Mouse (Mus musculus): ENCODE results near the gene Apol10b. TPM values are rescaled to one million over a fixed set of nuclear protein-coding genes. Genes with fewer than 3 reads are reported as not detected.
"Not testable (repeated sequence)": the region's sequence is repeated elsewhere in the genome, so short reads cannot be mapped to it uniquely, and the experiment has no call there.

Gene Apol10b
- polyA plus RNA-seq (2014; fragmentation: Nextera tagmentation; extraction: Ambion mirVana): 0.09 and 0.18 TPM in 2 replicates

DNA sequence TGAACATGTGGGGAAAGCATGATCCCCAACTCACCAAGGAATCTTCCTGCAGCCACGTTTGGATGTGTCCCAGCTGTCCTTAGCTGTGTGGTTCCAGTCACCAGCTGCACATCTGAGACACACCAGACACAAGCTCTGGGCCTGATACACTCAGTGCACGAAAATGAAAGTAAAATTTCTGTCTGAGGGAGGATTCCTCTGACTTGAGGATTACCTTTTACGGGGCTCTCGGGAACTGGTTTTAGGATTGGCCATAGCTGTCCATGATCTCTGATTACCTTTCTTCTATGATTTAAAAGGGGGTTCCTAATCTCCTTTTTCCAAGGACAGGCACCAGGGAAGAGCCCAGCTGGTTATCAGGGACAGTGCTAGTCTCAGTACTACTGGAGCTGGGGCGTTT is at the start of gene Apol10b:
Gene Apol10b (minus strand): TSS at position 165 of the 400 bp plus-strand sequence.
- Histone ChIP-seq H3K4me2 (replicated peaks; ENCODE audit: low read depth, low read length) (no peak within 1 kb of the TSS), H3K9me3 (ENCODE audit: control insufficient read depth, low read length) (no peaks in the 10 kb centered on the region), H3K27me3 (ENCODE audit: control insufficient read depth, insufficient read depth, low read length) (no peaks in the 10 kb centered on the region)

DNA sequence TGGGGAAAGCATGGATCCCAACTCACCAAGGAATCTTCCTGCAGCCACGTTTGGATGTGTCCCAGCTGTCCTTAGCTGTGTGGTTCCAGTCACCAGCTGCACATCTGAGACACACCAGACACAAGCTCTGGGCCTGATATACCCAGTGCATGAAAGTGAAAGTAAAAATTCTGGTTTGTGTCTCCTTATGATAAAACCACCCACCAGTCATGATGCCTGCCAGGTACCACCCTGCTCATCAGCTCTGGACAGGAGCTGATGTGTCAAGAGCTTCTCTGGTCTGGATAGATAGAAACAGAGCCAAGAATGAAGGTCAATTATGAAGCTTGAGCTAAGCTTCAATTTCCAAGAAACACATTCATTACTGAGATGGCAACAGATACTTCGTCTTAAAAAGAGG is 47.3 kb upstream of the Apol10b start, which contains the start of gene Apol11b:
Gene Apol11b (minus strand): TSS at position 111 of the 400 bp plus-strand sequence.
- H3K27me3 ChIP-seq (ENCODE audit: control insufficient read depth, insufficient read depth, low read length); H3K36me3 ChIP-seq (ENCODE audit: control insufficient read depth, insufficient read depth, low read length); H3K9ac ChIP-seq (ENCODE audit: low read depth, low read length); ATAC-seq (ENCODE audit: low FRiP score, low TSS enrichment); H3K27ac ChIP-seq (ENCODE audit: low read depth, low read length); H3K4me3 ChIP-seq (ENCODE audit: low read length); H3K9me3 ChIP-seq (ENCODE audit: control insufficient read depth, low read length); H3K4me1 ChIP-seq (ENCODE audit: control insufficient read depth, insufficient read depth, low read length); H3K4me2 ChIP-seq (replicated peaks; ENCODE audit: low read depth, low read length): not testable (repeated sequence)
- 77% methylated on average over 2 of the region's 2 CpGs for WGBS

More for the DNA sequence above, at the start of gene Apol10b:
- WGBS: 56% methylated on average over 5 of the region's 5 CpGs
- Histone ChIP-seq H3K4me1 (ENCODE audit: control insufficient read depth, insufficient read depth, low read length) (no peaks in the 10 kb centered on the region), H3K4me3 (ENCODE audit: low read length) (no peak within 1 kb of the TSS), H3K36me3 (ENCODE audit: control insufficient read depth, insufficient read depth, low read length) (no peaks in the 10 kb centered on the region), H3K9ac (ENCODE audit: low read depth, low read length) (no peak within 1 kb of the TSS), H3K27ac (ENCODE audit: low read depth, low read length) (no peak within 1 kb of the TSS)
- no peak for ATAC-seq (ENCODE audit: low FRiP score, low TSS enrichment)

DNA sequence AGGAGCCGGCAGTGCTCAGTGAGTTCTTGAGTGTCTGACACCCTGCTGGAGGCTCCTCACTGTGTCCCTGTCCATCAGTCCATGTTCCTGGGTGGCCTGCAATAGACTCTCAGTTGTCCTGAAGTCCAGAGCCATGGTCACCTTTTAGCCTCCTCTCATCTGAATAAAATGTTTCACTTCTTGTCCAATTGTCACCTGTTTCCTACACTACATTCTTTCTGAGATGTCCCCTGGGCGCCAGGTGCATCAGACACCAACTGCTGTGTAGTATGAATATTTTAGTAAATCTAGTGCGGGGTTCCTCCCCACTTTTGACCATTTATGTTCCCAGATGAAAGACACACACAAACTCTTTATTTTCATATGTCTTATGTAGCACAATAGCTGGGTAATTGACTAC is 33.9 kb upstream of the Apol10b start:
- WGBS: 81% methylated on average over 3 of the region's 3 CpGs
- H3K36me3 ChIP-seq (ENCODE audit: control insufficient read depth, insufficient read depth, low read length); ATAC-seq (ENCODE audit: low FRiP score, low TSS enrichment): not testable (repeated sequence)

DNA sequence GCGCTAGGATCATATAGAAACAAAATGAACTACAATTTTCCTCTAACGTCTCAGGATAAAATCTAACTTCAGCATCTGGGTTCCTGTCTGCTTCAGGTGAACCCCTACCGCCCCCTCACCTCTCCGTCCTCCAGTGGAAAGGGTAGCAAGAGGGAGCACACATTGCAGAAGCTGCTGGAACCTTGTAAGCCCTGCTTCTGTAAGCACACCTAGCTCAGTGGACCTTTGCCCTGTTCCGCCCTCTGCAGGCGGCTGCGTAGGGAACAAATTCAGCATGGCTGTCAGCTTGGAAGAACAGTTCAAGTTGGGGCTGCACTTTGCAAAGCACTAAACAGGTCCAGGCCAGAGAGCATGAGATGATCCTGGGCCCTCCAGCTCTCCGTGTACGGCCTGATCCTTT is 32.7 kb upstream of the Apol10b start:
- not testable (repeated sequence) for H3K4me1 ChIP-seq (ENCODE audit: control insufficient read depth, insufficient read depth, low read length); H3K9ac ChIP-seq (ENCODE audit: low read depth, low read length); H3K27me3 ChIP-seq (ENCODE audit: control insufficient read depth, insufficient read depth, low read length); H3K36me3 ChIP-seq (ENCODE audit: control insufficient read depth, insufficient read depth, low read length); H3K9me3 ChIP-seq (ENCODE audit: control insufficient read depth, low read length); H3K27ac ChIP-seq (ENCODE audit: low read depth, low read length); H3K4me2 ChIP-seq (replicated peaks; ENCODE audit: low read depth, low read length); ATAC-seq (ENCODE audit: low FRiP score, low TSS enrichment); H3K4me3 ChIP-seq (ENCODE audit: low read length)
- 59% methylated on average over 9 of the region's 9 CpGs for WGBS

More for the DNA sequence above, 33.9 kb upstream of the Apol10b start:
- H3K9me3 ChIP-seq (ENCODE audit: control insufficient read depth, low read length); H3K27me3 ChIP-seq (ENCODE audit: control insufficient read depth, insufficient read depth, low read length); H3K27ac ChIP-seq (ENCODE audit: low read depth, low read length); H3K4me2 ChIP-seq (replicated peaks; ENCODE audit: low read depth, low read length); H3K4me3 ChIP-seq (ENCODE audit: low read length); H3K9ac ChIP-seq (ENCODE audit: low read depth, low read length); H3K4me1 ChIP-seq (ENCODE audit: control insufficient read depth, insufficient read depth, low read length): not testable (repeated sequence)

DNA sequence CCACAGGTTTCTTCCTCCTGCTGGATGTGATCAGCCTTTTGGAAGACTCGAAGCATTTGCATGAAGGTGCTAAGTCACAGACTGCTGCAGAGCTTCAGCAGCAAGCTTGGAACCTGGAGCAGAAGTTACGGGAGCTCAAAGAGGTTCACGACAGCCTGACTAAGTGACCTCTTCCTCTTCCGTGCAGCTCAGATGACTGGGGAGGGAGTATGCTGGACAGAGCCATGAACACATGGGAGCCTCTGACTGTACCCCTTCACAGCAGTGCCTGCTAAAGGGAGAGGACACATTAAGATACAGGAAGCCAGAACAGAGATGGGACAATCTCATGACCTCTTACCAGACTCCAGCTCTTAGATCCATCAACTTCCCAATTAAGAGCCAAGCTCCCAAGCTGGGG is 30.5 kb upstream of the Apol10b start:
- not testable (repeated sequence) for H3K4me1 ChIP-seq (ENCODE audit: control insufficient read depth, insufficient read depth, low read length); H3K27ac ChIP-seq (ENCODE audit: low read depth, low read length); H3K9ac ChIP-seq (ENCODE audit: low read depth, low read length); H3K4me3 ChIP-seq (ENCODE audit: low read length); H3K9me3 ChIP-seq (ENCODE audit: control insufficient read depth, low read length); H3K4me2 ChIP-seq (replicated peaks; ENCODE audit: low read depth, low read length); ATAC-seq (ENCODE audit: low FRiP score, low TSS enrichment); H3K27me3 ChIP-seq (ENCODE audit: control insufficient read depth, insufficient read depth, low read length); H3K36me3 ChIP-seq (ENCODE audit: control insufficient read depth, insufficient read depth, low read length)
- 65% methylated on average over 4 of the region's 4 CpGs for WGBS

DNA sequence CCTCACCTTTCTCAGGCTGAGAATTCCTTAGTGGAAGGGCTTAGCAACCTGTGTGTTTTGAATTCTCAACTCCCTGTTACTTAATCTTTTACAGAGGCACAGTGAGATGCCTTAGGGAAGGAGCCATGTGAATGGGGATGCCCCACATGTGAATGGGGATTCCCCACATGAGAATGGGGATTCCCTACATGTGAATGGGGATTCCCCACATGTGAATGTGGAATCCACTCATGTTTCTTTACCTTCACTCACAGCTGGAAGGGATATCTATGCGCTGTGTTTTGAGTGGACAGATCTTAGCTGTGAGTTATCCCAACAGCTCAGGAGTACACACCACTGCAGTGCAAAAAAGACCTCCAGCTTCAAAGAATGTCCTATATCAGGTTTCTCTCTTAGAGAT is 28.8 kb upstream of the Apol10b start:
- WGBS: 86% methylated on average over 1 of the region's 1 CpGs
- Histone ChIP-seq H3K4me2 (replicated peaks; ENCODE audit: low read depth, low read length) (no peak overlapping the region), H3K9ac (ENCODE audit: low read depth, low read length) (no peak overlapping the region), H3K9me3 (ENCODE audit: control insufficient read depth, low read length) (no peaks in the 10 kb centered on the region), H3K27ac (ENCODE audit: low read depth, low read length) (no peak overlapping the region), H3K4me3 (ENCODE audit: low read length) (no peak overlapping the region), H3K27me3 (ENCODE audit: control insufficient read depth, insufficient read depth, low read length) (no peaks in the 10 kb centered on the region), H3K4me1 (ENCODE audit: control insufficient read depth, insufficient read depth, low read length) (no peaks in the 10 kb centered on the region), H3K36me3 (ENCODE audit: control insufficient read depth, insufficient read depth, low read length) (no peaks in the 10 kb centered on the region)
- ATAC-seq (ENCODE audit: low FRiP score, low TSS enrichment): no peak

DNA sequence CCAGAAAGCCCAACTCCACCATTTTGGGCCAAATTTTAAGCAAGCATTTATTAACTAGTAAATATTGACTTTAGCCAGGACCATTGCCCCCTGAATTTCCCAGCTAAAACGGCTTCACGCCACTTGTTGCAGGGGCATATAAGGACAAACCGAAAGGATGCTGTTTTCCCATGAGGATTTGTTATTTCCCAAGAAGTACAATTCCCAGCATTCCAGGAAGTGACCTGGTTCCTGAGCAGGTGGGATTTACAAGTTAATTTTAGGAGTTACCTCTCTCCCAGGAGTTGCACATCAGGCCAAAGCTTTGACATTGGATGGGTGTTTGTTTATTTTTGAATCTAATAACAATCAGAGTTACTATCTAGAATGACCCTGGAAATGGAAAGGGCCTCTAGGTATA is 10.1 kb upstream of the Apol10b start:
- 90% methylated on average over 3 of the region's 3 CpGs for WGBS
- Histone ChIP-seq H3K4me1 (ENCODE audit: control insufficient read depth, insufficient read depth, low read length) (no peaks in the 10 kb centered on the region), H3K9me3 (ENCODE audit: control insufficient read depth, low read length) (no peaks in the 10 kb centered on the region), H3K36me3 (ENCODE audit: control insufficient read depth, insufficient read depth, low read length) (no peaks in the 10 kb centered on the region), H3K27me3 (ENCODE audit: control insufficient read depth, insufficient read depth, low read length) (no peaks in the 10 kb centered on the region), H3K27ac (ENCODE audit: low read depth, low read length) (no peak overlapping the region), H3K4me2 (replicated peaks; ENCODE audit: low read depth, low read length) (no peak overlapping the region), H3K9ac (ENCODE audit: low read depth, low read length) (no peak overlapping the region), H3K4me3 (ENCODE audit: low read length) (no peak overlapping the region)
- no peak for ATAC-seq (ENCODE audit: low FRiP score, low TSS enrichment)

DNA sequence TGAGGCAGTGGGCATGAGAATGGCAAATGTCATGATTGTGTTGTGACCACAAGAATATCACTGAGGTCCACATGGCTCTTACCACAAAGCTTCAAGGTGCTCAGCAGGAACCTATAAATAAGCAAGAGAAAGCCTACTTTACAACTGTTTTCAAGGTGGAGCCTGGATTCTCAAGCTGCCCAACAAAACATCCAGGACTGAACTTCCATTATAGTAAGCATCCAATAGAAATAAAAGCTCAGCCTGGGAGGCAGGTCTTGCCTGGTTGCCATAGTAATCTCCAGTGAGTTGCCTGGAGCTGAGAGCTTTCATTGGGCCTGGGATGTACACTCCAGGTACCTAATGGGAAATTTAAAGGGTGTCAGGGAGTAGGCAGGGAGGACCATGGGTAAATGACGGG is 3.0 kb upstream of the Apol10b start, which contains the start of gene Gm36245:
Gene Gm36245 (plus strand): TSS at position 301 of the 400 bp plus-strand sequence.
- ATAC-seq (ENCODE audit: low FRiP score, low TSS enrichment): no peak
- H3K27ac ChIP-seq (ENCODE audit: low read depth, low read length): no peak within 1 kb of the TSS
- H3K4me1 ChIP-seq (ENCODE audit: control insufficient read depth, insufficient read depth, low read length): no peaks in the 10 kb centered on the region
- no peak within 1 kb of the TSS for H3K4me2 ChIP-seq (replicated peaks; ENCODE audit: low read depth, low read length)
- H3K9ac ChIP-seq (ENCODE audit: low read depth, low read length): no peak within 1 kb of the TSS
- no peaks in the 10 kb centered on the region for H3K36me3 ChIP-seq (ENCODE audit: control insufficient read depth, insufficient read depth, low read length)
- no peaks in the 10 kb centered on the region for H3K9me3 ChIP-seq (ENCODE audit: control insufficient read depth, low read length)
- no peak within 1 kb of the TSS for H3K4me3 ChIP-seq (ENCODE audit: low read length)
- 86% methylated on average over 1 of the region's 1 CpGs for WGBS
- H3K27me3 ChIP-seq (ENCODE audit: control insufficient read depth, insufficient read depth, low read length): no peaks in the 10 kb centered on the region

DNA sequence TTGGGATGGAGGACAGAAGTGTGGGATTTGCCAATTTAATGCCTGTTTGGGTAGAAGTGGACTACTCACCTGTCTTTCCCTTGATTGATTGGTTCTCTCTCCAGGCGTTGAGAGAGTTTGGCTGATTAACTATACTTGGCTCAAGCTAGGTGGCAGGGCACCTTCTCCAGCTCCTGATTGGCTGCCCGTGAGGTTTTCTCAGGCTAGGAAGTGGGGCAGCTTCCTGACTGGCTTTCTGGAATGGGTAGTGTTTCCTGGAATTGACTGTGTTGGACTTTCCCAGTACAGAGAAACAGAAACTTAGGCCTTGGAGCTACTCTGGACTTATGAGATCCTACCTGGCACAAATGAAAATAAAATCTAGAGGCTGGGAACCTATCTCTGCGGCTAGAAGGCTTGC is 2.5 kb upstream of the Apol10b start:
- WGBS: 61% methylated on average over 3 of the region's 3 CpGs
- no peak for ATAC-seq (ENCODE audit: low FRiP score, low TSS enrichment)
- H3K27me3 ChIP-seq (ENCODE audit: control insufficient read depth, insufficient read depth, low read length): no peaks in the 10 kb centered on the region

More for the DNA sequence above, 2.5 kb upstream of the Apol10b start:
- Histone ChIP-seq H3K4me1 (ENCODE audit: control insufficient read depth, insufficient read depth, low read length) (no peaks in the 10 kb centered on the region), H3K36me3 (ENCODE audit: control insufficient read depth, insufficient read depth, low read length) (no peaks in the 10 kb centered on the region), H3K9ac (ENCODE audit: low read depth, low read length) (no peak overlapping the region), H3K4me2 (replicated peaks; ENCODE audit: low read depth, low read length) (no peak overlapping the region), H3K27ac (ENCODE audit: low read depth, low read length) (no peak overlapping the region), H3K4me3 (ENCODE audit: low read length) (no peak overlapping the region), H3K9me3 (ENCODE audit: control insufficient read depth, low read length) (no peaks in the 10 kb centered on the region)

Data from kidney, embryonic 14.5 days (tissue).